Mouse (Mus musculus): Measurements from ENCODE around the gene Fbxw9.
"Not testable (repeated sequence)": the region's sequence is repeated elsewhere in the genome, so short reads cannot be mapped to it uniquely, and the experiment has no call there.

Fbxw9 gene

GRCm38 (mm10) chr8:85037681-85038531 lies 21.9 kb upstream of the Fbxw9 start:
- DNase-seq: peak; percentile 68

- DNase-seq: no peak
Measured at GRCm38 (mm10) chr8:85043619-85044018, 16.2 kb upstream of the Fbxw9 start.

- no peak for DNase-seq
Measured at GRCm38 (mm10) chr8:85057367-85057766, 2.5 kb upstream of the Fbxw9 start.

GRCm38 (mm10) chr8:85062603-85063002 lies 2.7 kb downstream of the Fbxw9 start:
- no peak for DNase-seq

- no peak for DNase-seq
Measured at GRCm38 (mm10) chr8:85065213-85065612, 5.4 kb downstream of the Fbxw9 start.

- DNase-seq: no peak
Measured at GRCm38 (mm10) chr8:85067155-85067554, 7.3 kb downstream of the Fbxw9 start.

- no peak for DNase-seq
Measured at GRCm38 (mm10) chr8:85067982-85068381, 8.1 kb downstream of the Fbxw9 start, which contains the start of gene Gm5741. TSS of gene Gm5741 (minus strand) at chr8:85067982.

GRCm38 (mm10) chr8:85071041-85071440 lies 11.2 kb downstream of the Fbxw9 start:
- DNase-seq: no peak

GRCm38 (mm10) chr8:85071514-85072281 lies 11.8 kb downstream of the Fbxw9 start, which contains the start of gene Dhps:
TSS of gene Dhps (plus strand) at chr8:85071757.
- peak; percentile 92 for DNase-seq

GRCm38 (mm10) chr8:85072364-85072929 lies 12.6 kb downstream of the Fbxw9 start:
- no peak for DNase-seq

- DNase-seq: no peak
Measured at GRCm38 (mm10) chr8:85073041-85073612, 13.3 kb downstream of the Fbxw9 start.

- no peak for DNase-seq
Measured at GRCm38 (mm10) chr8:85074167-85074566, 14.3 kb downstream of the Fbxw9 start.

- DNase-seq: no peak
Measured at GRCm38 (mm10) chr8:85074617-85075016, 14.8 kb downstream of the Fbxw9 start.

- DNase-seq: peak; percentile 53
Measured at GRCm38 (mm10) chr8:85076001-85076400, 16.1 kb downstream of the Fbxw9 start.

GRCm38 (mm10) chr8:85076993-85077392 lies 17.1 kb downstream of the Fbxw9 start:
- DNase-seq: peak; percentile 79

- no peak for DNase-seq
Measured at GRCm38 (mm10) chr8:85080214-85080531, 20.3 kb downstream of the Fbxw9 start.

- DNase-seq: peak; percentile 67
Measured at GRCm38 (mm10) chr8:85080532-85081215, 20.8 kb downstream of the Fbxw9 start, which contains the start of gene Wdr83os. TSS of gene Wdr83os (plus strand) at chr8:85080740.

GRCm38 (mm10) chr8:85081216-85081555 lies 21.3 kb downstream of the Fbxw9 start, which contains the start of gene Wdr83:
TSS of gene Wdr83 (minus strand) at chr8:85081306.
- DNase-seq: peak; percentile 63

GRCm38 (mm10) chr8:85082169-85082568 lies 22.3 kb downstream of the Fbxw9 start:
- not testable (repeated sequence) for DNase-seq

- peak; percentile 90 for DNase-seq
Measured at GRCm38 (mm10) chr8:85083108-85083813, 23.4 kb downstream of the Fbxw9 start, which contains the start of gene Man2b1. TSS of gene Man2b1 (plus strand) at chr8:85083270.

GRCm38 (mm10) chr8:85084633-85085032 lies 24.8 kb downstream of the Fbxw9 start:
- DNase-seq: no peak

GRCm38 (mm10) chr8:85086238-85086637 lies 26.4 kb downstream of the Fbxw9 start:
- DNase-seq: no peak

Data from cerebellum, adult 9-11 months (tissue).